Mouse (Mus musculus): ENCODE measurements at regions not wholly inside any gene's neighbourhood (a gene's known extent, or its start where the extent isn't known, plus 50 kb on each side); places are given as distances from the start of the nearest gene placed in this dataset.

- TF ChIP-seq ZC3H11A (IDR thresholded peaks at IDR 0.05; ENCODE audit: borderline replicate concordance, low read depth, low read length), result no peak
- no peak for TF ChIP-seq CHD2 (IDR thresholded peaks at IDR 0.05; ENCODE audit: low read depth, low read length)
- TF ChIP-seq MAFK (IDR thresholded peaks at IDR 0.05; ENCODE audit: insufficient read depth, low read depth, low read length), result no peak
- TF ChIP-seq HCFC1 (IDR thresholded peaks at IDR 0.05; ENCODE audit: borderline replicate concordance, insufficient read depth, low read length), result no peak
These were observed 66.8 kb downstream of the Hand2 start for GRCm38 (mm10) chr8:57387627-57388026.
